7 mouse cellular contexts compared by ENCODE assay signal in genomic region chr11:57646940-57647339, GRCm38 (mm10). TPM values are rescaled to one million over a fixed set of nuclear protein-coding genes. Genes with fewer than 3 reads are reported as not detected.
DNase-seq lines count a peak whose midpoint lies in the region; ATAC-seq and TF ChIP-seq lines count a peak whose summit lies in the region.

No protein-coding gene starts in this region.

- no peak overlapping the region for H3K27ac ChIP-seq in spleen, adult 2 months (ENCODE audit: insufficient read depth, low read length)
- H3K27ac ChIP-seq in forebrain, embryonic 11.5 days (ENCODE audit: low read depth, low read length), result no peak overlapping the region
- no peak overlapping the region for H3K27ac ChIP-seq in limb, embryonic 12.5 days
- H3K27ac ChIP-seq in small intestine, adult 2 months (ENCODE audit: insufficient read depth, low read depth, low read length), result no peak overlapping the region
- H3K27ac ChIP-seq in cerebellum, adult 2 months (ENCODE audit: insufficient read depth, low read length), result no peak overlapping the region

- H3K4me3 ChIP-seq in spleen, adult 2 months (ENCODE audit: extremely low read depth, insufficient read depth, insufficient read length), result peak overlapping the region; percentile 32; the same call in 1 of the 2 replicates
- no peak overlapping the region for H3K4me3 ChIP-seq in forebrain, embryonic 11.5 days (ENCODE audit: low read depth, low read length)
- H3K4me3 ChIP-seq in limb, embryonic 12.5 days (replicated peaks), result peak overlapping the region; percentile 81
- H3K4me3 ChIP-seq in small intestine, adult 2 months (ENCODE audit: low read depth, low read length), result peak overlapping the region; percentile 39
- no peak overlapping the region for H3K4me3 ChIP-seq in cerebellum, adult 2 months (replicated peaks; ENCODE audit: insufficient read depth, low read depth, low read length)

- no peak for ATAC-seq in forebrain, embryonic 11.5 days (replicated peaks; ENCODE audit: low FRiP score)
- no peak for ATAC-seq in limb, embryonic 12.5 days (ENCODE audit: insufficient number of reproducible peaks, insufficient read depth, low FRiP score, low TSS enrichment, low read depth)

- TF ChIP-seq CTCF in spleen, adult 2 months (IDR thresholded peaks at IDR 0.05; ENCODE audit: extremely low read depth, insufficient read depth, insufficient read length, insufficient replicate concordance), result no peak
- no peak for TF ChIP-seq CTCF in small intestine, adult 2 months (IDR thresholded peaks at IDR 0.05; ENCODE audit: extremely low read depth, insufficient read length, insufficient replicate concordance, low read depth, low read length)
- no peak for TF ChIP-seq CTCF in cerebellum, adult 2 months (IDR thresholded peaks at IDR 0.05; ENCODE audit: borderline replicate concordance, insufficient read depth, low read depth, low read length)

- H3K4me1 ChIP-seq in spleen, adult 2 months (ENCODE audit: control insufficient read depth, insufficient read depth, insufficient read length), result peaks cover 31% of the 10 kb centered on the region
- peaks cover 7% of the 10 kb centered on the region; the same call in 1 of the 2 replicates for H3K4me1 ChIP-seq in forebrain, embryonic 11.5 days (replicated peaks; ENCODE audit: control insufficient read depth, insufficient read depth, low read length)
- peaks cover 62% of the 10 kb centered on the region for H3K4me1 ChIP-seq in limb, embryonic 12.5 days (replicated peaks)
- peaks cover 10% of the 10 kb centered on the region; the same call in 1 of the 2 replicates for H3K4me1 ChIP-seq in small intestine, adult 2 months (ENCODE audit: control insufficient read depth, insufficient read depth, insufficient read length, low read length)
- H3K4me1 ChIP-seq in cerebellum, adult 2 months (ENCODE audit: control insufficient read depth, insufficient read depth, low read length), result no peaks in the 10 kb centered on the region

- WGBS in spleen, adult 2 months, result 90% methylated on average over 8 of the region's 8 CpGs
- WGBS in forebrain, embryonic 11.5 days, result 88% methylated on average over 8 of the region's 8 CpGs
- WGBS in limb, embryonic 12.5 days, result 75% methylated on average over 8 of the region's 8 CpGs
- 83% methylated on average over 8 of the region's 8 CpGs for WGBS in small intestine, adult 2 months
- WGBS in cerebellum, adult 2 months, result 79% methylated on average over 8 of the region's 8 CpGs

- no peak for DNase-seq in spleen, adult 2 months (ENCODE audit: low read depth in 1 of 2, low spot score in 2 of 2)
- no peak for DNase-seq in spleen, postnatal 14 days (ENCODE audit: low spot score in 2 of 2)
- DNase-seq in forebrain, embryonic 11.5 days (ENCODE audit: low spot score), result no peak
- no peak for DNase-seq in cerebellum, adult 2 months
- DNase-seq in right cerebral cortex, postnatal 4 days, result no peak

- no peaks in the 10 kb centered on the region for H3K27me3 ChIP-seq in spleen, adult 2 months (ENCODE audit: control insufficient read depth, insufficient read depth, low read length)
- H3K27me3 ChIP-seq in forebrain, embryonic 11.5 days (ENCODE audit: control insufficient read depth, insufficient read depth, low read length), result no peaks in the 10 kb centered on the region
- H3K27me3 ChIP-seq in limb, embryonic 12.5 days, result no peaks in the 10 kb centered on the region; the same call in 1 of the 2 replicates
- H3K27me3 ChIP-seq in small intestine, adult 2 months (ENCODE audit: control insufficient read depth, insufficient read depth, low read length), result no peaks in the 10 kb centered on the region
- no peaks in the 10 kb centered on the region; the same call in 1 of the 2 replicates for H3K27me3 ChIP-seq in cerebellum, adult 2 months (ENCODE audit: control insufficient read depth, insufficient read depth, low read length)

- no peaks in the 10 kb centered on the region for H3K9me3 ChIP-seq in forebrain, embryonic 11.5 days (ENCODE audit: control insufficient read depth, low read length)
- H3K9me3 ChIP-seq in limb, embryonic 12.5 days, result no peaks in the 10 kb centered on the region

- no peak for TF ChIP-seq POLR2A in spleen, adult 2 months (IDR thresholded peaks at IDR 0.05; ENCODE audit: low read depth, low read length)
- TF ChIP-seq POLR2A in small intestine, adult 2 months (IDR thresholded peaks at IDR 0.05; ENCODE audit: low read depth, low read length), result no peak
- no peak for TF ChIP-seq POLR2A in cerebellum, adult 2 months (IDR thresholded peaks at IDR 0.05; ENCODE audit: borderline replicate concordance, insufficient read depth, low read length)

- no peak overlapping the region for H3K9ac ChIP-seq in forebrain, embryonic 11.5 days (ENCODE audit: low read length)
- H3K9ac ChIP-seq in limb, embryonic 12.5 days (replicated peaks), result 0 out of 2 replicates have a peak overlapping the region, but pooled peaks have one; percentile 1

- H3K36me3 ChIP-seq in spleen, adult 2 months (ENCODE audit: control insufficient read depth, insufficient read depth, low read length), result 0 out of 2 replicates have a peak, but pooled peaks cover 2% of the 10 kb centered on the region
- no peaks in the 10 kb centered on the region; the same call in 1 of the 2 replicates for H3K36me3 ChIP-seq in forebrain, embryonic 11.5 days (ENCODE audit: control insufficient read depth, insufficient read depth, low read length)
- no peaks in the 10 kb centered on the region for H3K36me3 ChIP-seq in limb, embryonic 12.5 days
- H3K36me3 ChIP-seq in small intestine, adult 2 months (ENCODE audit: control insufficient read depth, insufficient read depth, low read length), result peaks cover 2% of the 10 kb centered on the region; the same call in 1 of the 2 replicates

- H3K4me2 ChIP-seq in forebrain, embryonic 11.5 days (ENCODE audit: low read depth, low read length, severe bottlenecking), result 0 out of 2 replicates have a peak overlapping the region, but pooled peaks have one; percentile 15
- peak overlapping the region; percentile 93 for H3K4me2 ChIP-seq in limb, embryonic 12.5 days

RNA-seq across cellular contexts. Expression of gene Galnt10, which starts 1.7 kb away (rescaled TPM):
- 19.2 and 19.4 TPM in 2 replicates for polyA plus RNA-seq in spleen, adult 2 months (2012; rRNA removed)
- polyA plus RNA-seq in forebrain, embryonic 11.5 days (2014; fragmentation: Nextera tagmentation; extraction: Ambion mirVana), result 15.1 and 18.1 TPM in 2 replicates
- polyA plus RNA-seq in limb, embryonic 12.5 days (2016; fragmentation: Nextera tagmentation; extraction: Ambion mirVana), result 31.4 and 35.0 TPM in 2 replicates
- polyA plus RNA-seq in small intestine, adult 2 months (2012; rRNA removed), result 21.6 and 37.0 TPM in 2 replicates
- 9.9 and 11.2 TPM in 2 replicates for polyA plus RNA-seq in cerebellum, adult 2 months (2012; rRNA removed)

Comparison
In these comparisons a context has a peak if more than half of its experiments do, and no peak if none do; other contexts are left out.
1. H3K4me3 ChIP-seq: peak in spleen, adult 2 months (single experiment), limb, embryonic 12.5 days (single experiment) and small intestine, adult 2 months (single experiment); none in forebrain, embryonic 11.5 days (single experiment) and cerebellum, adult 2 months (single experiment).